Mouse (Mus musculus): Measurements from ENCODE around the gene Lekr1.
A peak's percentile ranks its signal among the peaks of the same experiment; 100 is the strongest.

The Lekr1 gene

DNA sequence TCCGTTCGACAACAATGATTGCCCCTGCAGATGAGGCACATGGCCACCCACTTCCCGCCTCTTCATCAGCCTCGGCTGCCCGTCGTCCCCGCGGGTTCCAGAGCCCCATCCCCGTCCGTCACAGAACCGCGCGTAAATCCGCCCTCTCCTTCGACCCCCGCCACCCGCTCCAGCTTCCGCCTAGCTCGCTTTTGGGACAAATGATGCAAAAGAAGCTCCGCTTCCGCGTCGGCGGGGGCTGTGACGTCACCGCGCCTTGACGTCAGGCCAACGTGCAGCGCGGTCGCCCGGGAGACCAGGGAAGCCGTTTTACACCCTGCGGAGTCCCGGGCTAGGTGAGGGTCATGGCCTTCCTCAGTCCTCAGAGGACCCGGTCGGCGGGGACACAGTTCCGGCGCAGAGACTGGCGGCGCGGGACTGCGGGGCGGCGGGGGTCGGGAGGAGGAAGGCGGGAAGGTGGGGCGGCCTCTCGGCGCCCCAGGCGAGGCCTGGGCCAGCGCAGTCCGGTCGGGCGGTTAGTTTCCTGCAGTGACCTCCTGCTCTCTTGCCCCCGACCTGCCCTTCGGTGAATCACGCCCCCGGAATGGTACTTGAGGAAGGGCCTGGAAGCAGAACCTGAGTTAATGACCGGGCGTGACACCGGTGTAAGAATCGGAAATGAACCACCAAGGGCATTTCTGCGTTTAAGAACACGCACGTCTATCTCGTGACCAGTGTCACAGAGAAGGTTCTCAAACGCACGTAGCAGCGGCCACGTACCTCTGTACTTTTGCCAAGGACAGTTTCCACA, at the start of gene Lekr1:
Gene Lekr1, plus strand, starts transcription at position 252 of the 790 bp plus-strand sequence.
- DNase-seq (ENCODE audit: low spot score): peak; percentile 89

DNA sequence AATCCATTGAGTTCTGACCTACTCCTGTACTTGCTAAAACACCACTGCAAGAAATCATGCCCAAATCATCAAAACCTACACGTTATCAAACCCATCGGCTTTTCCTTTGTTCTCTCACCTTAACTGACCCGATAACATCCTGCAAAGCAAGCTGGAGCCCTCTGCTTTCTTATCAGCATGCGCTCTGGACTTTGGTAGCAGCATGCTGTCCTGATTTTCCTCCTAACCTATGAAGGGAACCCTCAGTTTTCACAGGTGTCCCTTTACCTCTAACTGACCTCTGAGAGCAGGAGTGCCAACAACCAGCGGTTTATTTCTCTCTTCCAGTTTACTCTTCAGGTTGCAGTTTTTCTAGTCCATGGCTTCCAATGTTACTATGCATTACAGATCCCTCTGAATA, 48.5 kb upstream of the Lekr1 start:
- no peak for DNase-seq (ENCODE audit: low spot score)

DNA sequence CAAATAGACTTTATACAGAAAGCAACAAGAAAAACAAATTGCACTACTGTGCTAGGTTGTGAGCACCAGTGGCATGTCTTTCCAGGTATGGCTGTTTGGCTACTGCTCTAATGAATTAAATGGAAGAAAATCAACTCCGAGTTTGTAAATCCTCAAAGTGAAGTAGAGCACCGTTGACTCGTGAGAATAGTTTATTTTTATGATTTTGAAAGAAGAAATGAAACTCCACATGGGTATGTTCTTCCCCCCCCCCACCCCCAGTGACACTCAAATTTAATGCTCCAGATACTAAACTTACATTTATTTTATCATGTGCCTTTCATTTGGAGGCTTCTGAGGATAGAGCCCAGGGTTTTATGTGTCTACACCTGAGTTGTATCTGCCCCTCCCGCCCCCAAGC, 46.7 kb upstream of the Lekr1 start:
- no peak for DNase-seq (ENCODE audit: low spot score)

DNA sequence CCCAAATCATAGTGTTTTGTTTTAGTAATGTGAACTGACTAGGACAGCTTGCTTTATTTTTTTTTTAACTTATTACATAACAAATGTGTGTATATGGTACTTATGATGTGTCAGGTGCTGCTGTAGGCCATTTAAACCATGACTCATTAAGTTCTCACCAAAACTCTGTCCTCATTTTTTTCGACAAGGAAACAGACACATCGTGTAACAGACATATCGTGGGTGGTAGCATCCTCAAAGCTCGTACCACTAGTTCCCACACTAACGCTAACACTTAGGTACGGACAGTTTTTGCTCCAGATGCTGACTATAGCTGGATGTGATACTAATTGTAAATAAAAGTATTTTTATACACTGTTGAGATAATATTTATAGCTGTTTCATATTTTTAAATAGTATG, 43.0 kb upstream of the Lekr1 start:
- DNase-seq (ENCODE audit: low spot score): no peak

DNA sequence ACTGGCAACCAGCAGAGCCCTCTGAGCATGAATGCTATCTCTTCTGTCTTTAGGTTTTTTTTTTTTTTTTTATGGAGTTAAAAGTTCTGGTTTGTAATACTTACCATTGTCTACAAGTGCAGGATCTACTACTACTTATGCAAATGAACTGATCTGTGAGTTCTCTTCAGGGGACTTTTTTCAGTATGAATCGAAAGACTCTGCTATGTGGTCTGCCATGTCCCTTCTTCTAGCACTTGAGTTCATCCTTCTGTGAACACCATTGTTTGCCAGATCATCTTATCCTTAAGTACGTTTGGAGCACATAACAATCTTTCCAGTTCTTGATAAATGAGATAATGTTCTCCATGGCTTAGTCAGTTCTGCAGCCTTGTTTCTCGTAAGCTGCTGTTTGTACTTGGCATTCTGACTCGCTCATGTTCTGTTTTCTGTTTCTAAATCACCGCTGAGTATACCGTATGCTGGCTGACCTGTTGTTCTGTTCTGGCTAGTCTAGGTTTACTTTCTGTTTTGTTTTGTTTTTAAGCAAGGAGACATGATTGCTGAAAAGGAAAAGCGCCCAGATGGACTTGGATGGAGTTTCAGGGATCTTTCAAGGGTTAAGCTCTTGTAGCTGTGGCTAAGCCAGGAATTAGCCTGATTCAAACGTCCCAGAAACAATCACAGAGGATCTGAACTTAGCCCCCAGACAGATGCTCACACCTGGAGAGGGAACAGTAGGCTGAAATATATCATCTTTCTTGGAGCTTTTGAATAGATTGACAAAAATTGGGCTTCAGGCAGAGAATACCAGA, 40.3 kb upstream of the Lekr1 start:
- DNase-seq (ENCODE audit: low spot score): peak; percentile 4

DNA sequence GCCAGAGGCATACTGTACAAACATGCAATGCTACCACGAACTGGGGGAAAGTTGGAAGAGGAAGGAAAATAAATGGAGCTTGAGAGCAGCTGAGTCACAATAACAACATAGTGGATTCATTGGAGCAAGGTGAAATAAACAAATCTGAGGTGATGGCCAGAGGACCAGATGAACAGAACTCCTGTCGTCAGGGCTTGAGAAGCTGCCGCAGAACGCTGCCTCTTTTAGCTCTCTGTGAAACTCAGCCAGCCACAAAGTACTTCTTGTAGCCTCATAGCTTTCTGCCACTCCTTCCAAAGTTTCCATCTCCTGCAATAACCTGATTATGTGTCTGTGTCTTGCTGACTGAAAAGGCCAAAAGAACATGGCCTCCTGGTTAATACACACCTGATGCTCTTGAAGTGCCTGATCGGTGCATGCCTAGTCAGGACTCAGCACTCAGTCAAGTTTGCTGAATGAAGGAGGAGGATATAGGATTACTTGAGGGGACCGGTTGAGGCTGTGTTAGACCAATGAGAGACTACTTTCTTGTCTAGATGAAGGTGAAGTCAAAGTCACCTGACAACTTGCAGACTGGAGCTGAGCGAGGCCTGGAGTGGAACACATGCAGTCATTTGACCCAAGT, 39.6 kb upstream of the Lekr1 start:
- DNase-seq (ENCODE audit: low spot score): no peak

DNA sequence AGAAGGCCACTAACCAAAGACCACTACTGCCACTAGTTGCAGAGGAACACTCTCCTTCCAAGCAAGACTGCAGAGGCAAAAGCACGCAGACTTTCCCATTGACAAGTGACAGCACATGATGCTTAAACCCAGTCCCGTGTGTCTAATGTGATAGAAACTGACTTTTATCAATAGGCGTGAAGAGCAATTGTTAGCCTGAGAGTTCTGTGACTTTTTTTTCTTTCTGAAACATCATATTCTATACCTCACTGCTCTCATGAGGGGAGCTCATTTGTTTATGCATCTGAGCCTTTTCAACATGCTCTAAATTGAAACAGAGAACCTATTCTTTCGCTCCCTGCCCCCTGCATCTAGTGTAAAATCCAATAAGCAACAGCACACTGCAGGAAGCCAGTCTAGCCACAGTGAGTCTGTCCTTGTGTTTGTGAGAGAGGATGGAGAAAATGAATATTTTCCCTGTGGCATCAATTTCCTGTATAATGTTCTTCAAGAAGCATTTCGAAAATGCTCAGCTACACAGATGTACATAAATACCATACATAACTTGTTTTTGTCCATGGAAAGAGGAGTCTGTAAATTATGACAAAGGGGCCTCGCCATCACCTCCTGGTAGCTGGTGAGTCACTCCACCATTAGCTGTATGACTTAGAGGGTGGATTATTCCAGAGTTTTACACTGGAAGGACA, 38.9 kb upstream of the Lekr1 start:
- DNase-seq (ENCODE audit: low spot score): no peak

DNA sequence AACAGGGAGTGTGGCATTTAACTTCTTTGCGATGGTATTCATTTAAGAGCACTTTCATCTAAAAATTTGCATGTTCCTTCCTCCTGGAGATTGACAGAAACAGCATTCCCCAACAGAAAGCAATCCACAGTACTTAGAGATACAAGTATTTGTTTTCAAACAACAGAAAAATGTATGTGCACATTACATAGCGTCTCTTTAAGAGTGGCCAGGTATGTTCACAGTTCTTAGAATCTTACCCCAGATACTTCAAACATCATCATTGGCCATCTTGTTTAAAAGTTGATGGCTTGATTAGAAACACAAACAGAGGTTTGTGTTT, 38.4 kb upstream of the Lekr1 start:
- DNase-seq (ENCODE audit: low spot score): no peak

DNA sequence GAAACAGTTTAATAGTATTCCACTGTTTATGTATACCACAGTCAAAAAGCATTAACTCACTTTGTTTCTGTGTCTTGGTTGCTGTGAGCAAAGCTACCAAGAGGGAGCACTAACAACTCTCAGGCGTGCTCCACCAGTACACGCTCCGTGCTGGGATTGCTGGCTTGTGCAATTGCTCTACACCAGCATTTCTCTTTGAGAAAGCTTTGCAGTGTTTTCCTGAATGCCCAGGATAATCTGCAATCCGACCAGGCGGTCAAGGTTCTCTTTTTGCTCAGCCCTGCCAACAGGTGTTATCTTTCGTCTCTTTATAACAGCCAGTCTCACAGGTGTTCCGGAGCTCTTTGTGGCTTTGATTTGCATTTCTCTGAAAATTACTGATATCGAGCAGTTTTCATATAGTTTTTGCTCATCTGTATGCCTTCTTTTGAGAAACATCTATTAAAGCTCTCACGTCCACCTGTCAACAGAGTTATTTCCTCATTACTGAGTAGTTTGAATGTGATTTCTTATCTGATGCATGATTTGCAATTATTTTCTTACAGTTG, 36.4 kb upstream of the Lekr1 start:
- no peak for DNase-seq (ENCODE audit: low spot score)

DNA sequence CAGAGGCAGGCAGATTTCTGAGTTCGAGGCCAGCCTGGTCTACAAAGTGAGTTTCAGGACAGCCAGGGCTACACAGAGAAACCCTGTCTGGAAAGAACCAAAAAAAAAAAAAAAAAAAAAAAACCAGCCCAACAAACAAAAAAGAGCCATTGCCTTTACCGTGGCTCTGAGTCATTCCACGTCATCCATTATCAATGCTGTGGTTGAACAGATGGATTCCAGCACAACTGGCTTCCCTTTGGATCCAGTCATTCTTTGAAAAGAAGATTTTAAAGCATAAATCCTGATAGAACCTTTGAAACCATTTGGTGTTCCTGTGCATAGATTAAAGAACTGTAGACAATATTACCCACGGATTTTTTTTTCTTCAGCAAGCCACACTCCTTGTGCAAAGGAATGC, 32.4 kb upstream of the Lekr1 start:
- no peak for DNase-seq (ENCODE audit: low spot score)

DNA sequence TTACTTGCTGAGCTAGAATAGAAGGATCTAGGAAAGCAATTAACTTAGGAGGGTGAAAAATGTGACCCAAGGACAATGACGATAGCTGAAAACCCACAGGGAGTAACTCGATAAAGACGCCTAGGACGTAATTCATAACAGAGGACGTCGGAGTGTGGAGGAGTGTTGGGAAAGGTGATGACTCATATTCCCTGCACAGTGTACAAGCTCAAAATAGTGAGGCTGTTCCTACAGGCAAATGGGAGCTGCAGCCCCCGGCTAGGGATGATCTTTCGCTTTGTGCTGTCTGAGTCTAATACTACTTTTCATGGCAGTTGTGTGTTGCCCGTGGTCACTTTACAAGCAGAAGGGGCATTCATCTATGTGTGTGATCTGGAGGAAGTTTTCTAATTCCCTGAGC, 30.0 kb upstream of the Lekr1 start:
- DNase-seq (ENCODE audit: low spot score): no peak

DNA sequence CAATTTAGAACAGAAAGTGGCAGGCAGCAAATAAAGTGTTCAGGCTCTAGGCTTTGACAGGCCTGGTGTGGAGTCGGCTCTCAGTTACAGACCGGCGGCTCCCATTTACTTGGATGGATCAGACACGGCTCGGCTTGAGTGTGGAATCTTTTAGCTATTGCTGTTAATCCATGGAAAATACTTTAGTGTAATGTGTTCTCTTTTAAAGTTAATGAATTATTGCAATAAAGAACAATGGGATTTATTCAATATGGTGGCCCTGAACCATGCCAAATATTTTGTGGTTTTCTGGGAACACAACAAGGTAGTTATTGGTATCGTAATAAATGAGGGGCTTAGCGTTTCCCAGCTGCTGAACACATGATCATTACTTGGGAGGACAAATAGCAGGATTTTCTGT, 28.7 kb upstream of the Lekr1 start:
- peak; percentile 10 for DNase-seq (ENCODE audit: low spot score)

DNA sequence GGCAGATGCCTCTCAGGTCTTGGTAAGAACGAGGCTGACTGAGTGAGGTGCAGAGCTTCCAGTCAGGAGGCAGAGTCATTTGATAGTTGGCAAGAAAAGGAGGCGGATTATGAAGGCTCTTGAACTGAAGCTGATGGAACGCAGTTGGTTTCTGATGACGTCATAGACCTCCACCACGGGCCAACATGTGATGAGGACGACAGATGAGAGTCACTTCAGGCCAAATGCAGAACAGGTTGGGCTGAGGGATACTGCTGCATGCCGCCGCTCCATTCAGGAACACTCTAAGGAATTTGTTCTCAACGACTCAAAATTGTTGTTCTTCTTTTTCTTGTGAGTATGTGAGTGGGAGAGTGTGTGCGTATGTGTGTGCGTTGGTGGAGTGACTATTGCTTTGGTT, 27.1 kb upstream of the Lekr1 start:
- DNase-seq (ENCODE audit: low spot score): no peak

DNA sequence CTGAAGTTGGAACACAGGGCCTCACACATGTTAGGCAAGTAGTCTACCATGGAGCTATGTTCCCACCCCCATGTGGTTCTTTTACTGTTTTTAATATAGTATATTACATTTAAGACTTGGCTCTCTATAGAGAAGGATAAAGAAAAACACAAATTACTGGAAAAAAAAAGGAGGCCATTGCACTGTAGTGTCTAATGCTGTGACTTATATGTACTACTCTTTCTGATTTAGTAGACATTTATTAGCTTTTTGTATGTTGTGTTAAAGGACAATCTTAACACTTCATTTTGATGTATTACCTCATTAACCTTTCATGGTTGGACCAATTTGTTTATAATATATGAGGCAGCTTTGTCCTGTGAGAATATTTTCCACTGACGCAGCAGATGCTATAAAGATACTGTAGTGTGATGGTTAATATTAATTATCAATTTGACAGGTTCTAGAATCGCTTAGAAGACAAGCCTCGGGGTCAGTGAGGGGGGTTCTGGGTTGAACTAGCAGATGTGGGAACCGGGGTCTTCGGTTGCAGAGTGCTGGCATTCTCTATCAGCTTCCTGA, 26.5 kb upstream of the Lekr1 start:
- no peak for DNase-seq (ENCODE audit: low spot score)

DNA sequence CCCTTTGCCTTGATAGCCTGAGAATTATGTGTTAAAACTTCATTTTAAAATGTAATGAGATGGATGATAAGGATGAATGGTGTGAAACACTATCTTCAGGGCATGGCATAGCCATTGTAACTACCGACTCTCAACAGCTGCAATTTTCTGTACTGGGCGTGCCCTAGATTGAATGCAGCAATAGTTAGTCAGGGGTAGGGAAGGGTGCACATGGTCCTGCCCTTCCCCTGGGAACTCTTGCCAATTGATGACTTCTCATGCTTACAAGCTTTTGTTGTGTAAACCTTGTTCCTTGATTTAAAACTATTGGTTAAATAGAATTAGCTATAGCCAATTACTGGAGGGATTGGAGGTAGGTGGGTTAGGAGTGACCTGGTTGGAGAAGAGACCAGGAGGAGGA, 23.1 kb upstream of the Lekr1 start:
- peak; percentile 18 for DNase-seq (ENCODE audit: low spot score)

DNA sequence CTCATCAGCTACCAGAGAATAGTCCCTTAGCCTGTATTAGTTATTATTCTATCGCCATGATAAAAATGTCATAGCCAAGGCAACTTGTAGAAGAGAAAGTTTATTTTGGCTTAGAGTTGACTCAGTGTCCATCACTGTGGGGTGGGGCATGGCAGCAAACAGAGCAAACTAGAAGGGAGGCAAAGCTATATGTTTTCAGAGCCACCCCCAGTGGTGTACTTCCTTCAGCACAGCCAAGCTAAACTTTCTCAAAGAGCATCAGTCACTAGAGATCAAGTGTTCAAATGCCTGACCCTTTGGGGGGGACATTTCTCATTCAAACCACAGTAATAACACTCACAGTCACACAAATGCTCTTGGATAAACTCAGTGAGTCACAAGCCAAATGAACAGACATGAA, 22.4 kb upstream of the Lekr1 start:
- no peak for DNase-seq (ENCODE audit: low spot score)

DNA sequence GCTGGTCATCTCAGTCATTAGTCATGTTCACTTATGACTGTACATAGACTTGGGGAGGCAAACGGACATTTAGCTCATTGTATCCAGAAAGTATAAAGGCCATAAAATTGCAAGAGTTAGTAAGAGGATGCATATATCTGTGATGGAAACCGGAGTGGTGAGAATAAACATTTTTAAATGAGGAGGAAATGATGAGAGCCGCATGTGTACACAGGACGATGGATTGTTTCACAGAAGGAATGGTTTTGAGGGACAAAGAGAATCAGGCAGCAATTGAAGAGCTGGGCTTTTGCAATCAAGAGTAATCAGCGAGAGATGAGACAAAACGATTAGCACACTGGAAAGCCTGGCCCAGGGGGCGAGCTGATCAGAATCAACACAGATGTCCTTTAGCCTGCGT, 18.4 kb upstream of the Lekr1 start:
- no peak for DNase-seq (ENCODE audit: low spot score)

DNA sequence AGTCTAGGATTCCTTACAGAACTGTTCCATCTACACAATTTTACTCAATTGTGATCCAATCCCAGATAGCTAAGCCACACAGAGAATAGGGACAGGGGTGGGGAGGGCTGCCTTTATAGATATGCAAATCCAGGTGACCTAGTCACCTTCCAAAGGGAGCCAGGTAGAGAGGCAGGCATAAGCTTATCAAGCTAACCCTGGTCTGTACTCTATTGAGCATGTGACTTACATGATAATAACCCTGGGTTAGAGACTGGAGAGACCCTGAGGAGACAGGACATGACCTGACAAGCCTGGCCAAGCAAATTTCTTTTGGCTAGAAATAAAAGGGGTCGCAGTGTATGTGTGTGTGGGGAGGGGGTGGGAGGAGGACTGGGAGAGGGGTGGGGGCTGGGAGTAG, 17.1 kb upstream of the Lekr1 start:
- DNase-seq (ENCODE audit: low spot score): no peak

DNA sequence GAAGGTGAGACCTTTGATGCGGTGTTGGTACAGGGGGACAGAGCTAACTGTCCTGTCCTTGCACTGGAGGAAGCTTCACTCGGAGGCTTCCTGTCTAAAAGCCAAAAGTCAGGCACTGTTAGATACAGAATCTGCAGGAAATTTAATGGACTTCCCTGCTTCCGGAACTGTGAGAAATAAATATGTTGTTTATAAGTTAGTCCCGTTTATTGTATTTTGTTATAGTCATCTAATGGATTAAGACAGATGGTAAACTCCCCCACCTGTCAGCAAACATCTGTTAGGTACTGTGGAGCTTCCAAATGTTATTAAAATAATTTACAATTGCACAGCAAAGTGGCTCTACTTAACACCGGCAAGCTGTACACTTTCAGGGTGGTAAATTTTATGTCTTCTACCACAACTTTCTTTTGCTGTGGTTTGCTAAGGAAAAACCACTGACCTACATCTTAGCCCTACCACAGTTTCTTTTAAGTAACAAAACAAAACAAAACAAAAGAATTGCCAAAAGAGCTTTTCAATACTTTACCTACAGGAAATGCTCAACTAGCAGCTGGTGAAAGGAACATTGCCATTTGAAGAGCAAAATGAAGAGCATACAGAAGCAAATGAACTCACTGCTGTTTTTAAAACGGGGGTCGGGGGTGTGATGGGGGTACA, 15.7 kb upstream of the Lekr1 start:
- no peak for DNase-seq (ENCODE audit: low spot score)

DNA sequence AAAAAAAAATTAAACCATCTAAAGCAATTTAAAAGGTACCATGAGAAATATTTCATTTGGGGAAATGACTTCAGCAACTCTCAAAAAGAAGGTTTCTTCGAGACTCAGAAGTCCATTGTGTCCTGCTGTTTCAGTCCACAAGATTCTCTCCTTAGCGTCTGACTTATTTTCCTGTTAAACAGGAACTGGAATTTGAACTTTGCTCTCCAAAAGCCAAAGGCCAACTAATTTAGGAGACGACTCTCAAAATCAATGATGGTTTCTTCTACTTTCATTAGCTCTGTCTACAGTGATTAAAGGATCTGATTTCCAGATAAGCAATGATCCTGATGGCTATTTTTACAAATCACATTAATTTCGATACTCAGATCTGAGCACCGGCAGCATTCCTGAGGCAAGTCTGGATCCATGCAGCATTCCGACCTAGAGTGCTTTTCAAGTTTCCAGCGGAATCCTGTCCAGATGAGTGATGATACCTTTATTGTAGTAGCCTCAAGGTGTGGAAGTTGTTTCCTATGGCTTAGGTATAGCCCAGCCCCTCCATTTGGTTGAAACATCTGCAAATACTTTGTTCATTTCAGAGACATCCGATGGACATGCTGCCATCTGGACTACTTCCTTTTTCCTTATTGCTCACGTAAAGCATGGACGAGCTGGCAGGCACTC, 11.4 kb upstream of the Lekr1 start:
- no peak for DNase-seq (ENCODE audit: low spot score)

DNA sequence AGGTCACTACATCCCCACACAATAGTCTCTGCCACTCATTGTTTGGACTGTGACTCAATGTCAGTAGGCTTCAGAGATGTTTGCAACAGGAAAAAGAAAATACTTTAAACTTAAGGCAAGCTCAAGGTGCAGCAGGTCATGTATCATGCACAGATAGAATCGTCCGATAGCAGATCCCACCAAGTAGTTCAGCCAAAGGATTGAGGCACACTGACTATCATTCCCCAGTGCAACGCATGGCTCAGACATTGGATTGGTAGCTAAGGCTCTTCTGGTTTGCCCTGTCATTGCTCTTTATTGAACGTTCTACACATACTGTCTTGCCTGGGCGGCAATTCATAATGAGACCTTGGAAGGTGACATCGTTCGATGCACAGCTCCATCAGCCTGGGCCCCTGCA, 9.6 kb upstream of the Lekr1 start:
- DNase-seq (ENCODE audit: low spot score): no peak
